Mouse (Mus musculus) urinary bladder, postnatal 0 days (tissue): ENCODE results near the gene Timm13. TPM values are rescaled to one million over a fixed set of nuclear protein-coding genes. Genes with fewer than 3 reads are reported as not detected.

Experiments used
- polyA plus RNA-seq: library from polyadenylated mRNA; unstranded; fragments of >200 nt; fragmentation: Nextera tagmentation; extraction: Ambion mirVana; gene quantifications from 2 replicates; pipeline ENCODE4 v1.2.1, GENCODE M21; 2015

Timm13 gene
- polyA plus RNA-seq: 186 and 200 TPM in 2 replicates

GRCm38 (mm10) chr10:80900318-80901247 lies at the start of gene Timm13:
TSS of gene Timm13 (minus strand) at chr10:80900969.

DNA sequence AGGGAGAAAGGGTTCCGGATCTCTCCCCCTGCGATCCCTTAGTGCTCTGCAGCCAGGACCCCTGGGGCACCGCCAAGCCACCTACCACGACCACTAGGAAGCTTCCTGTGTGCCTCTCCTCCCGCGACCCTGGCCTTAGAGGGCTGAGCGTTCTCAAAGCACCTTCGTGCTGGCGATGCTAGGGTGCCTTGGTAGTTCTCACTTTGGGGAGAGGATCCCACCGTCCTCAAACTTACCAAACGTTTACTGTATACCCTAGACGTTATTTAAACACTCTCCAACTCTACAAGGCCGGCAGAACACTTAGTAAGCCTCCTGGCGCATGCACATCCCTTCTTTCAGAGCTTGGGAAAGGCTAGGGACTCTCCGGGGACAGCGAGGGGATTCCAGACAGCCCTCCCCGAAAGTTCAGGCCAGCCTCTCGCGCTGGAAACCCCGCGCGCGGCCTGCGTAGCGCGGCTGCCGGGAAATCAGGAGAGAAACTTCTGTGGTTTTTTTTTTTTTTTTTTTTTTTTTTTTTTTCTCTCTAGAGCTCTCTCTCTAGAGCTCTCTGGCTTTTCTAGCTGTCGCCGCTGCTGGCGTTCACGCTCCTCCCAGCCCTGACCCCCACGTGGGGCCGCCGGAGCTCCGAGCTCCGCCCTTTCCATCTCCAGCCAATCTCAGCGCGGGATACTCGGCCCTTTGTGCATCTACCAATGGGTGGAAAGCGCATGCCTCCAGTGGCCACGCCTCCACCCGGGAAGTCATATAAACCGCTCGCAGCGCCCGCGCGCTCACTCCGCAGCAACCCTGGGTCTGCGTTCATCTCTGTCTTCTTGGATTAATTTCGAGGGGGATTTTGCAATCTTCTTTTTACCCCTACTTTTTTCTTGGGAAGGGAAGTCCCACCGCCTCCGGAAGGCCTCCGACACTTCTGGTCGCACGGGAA lies 28.8 kb upstream of the Timm13 start, which contains the start of gene Gadd45b:
Gadd45b (plus strand) TSS at position 775 of the 928 bp plus-strand sequence.

GRCm38 (mm10) chr10:80917779-80918434 lies 17.1 kb upstream of the Timm13 start, which contains the start of gene Lmnb2:
TSS of gene Lmnb2 (minus strand) at chr10:80918245.

GRCm38 (mm10) chr10:80871581-80871980 lies 29.2 kb downstream of the Timm13 start, which contains the start of gene Tmprss9:
TSS of gene Tmprss9 (plus strand) at chr10:80871848.

GRCm38 (mm10) chr10:80854913-80855748 lies 45.6 kb downstream of the Timm13 start, which contains the start of the genes Lsm7 and Sppl2b:
TSS of gene Lsm7 (minus strand) at chr10:80855209.
TSS of gene Sppl2b (plus strand) at chr10:80855275.

Other genes with a start within 250 kb of the Timm13 start
- gene Btbd2, start 243.9 kb downstream of the Timm13 start, polyA plus RNA-seq: 29.3 and 31.7 TPM in 2 replicates
- 40.8 and 44.3 TPM in 2 replicates for gene Mknk2, start 222.9 kb downstream of the Timm13 start, polyA plus RNA-seq
- gene Mob3a, start 199.0 kb downstream of the Timm13 start, polyA plus RNA-seq: 64.5 and 80.1 TPM in 2 replicates
- gene Izumo4, start 198.8 kb downstream of the Timm13 start, polyA plus RNA-seq: 16.9 and 19.6 TPM in 2 replicates
- 44.7 and 50.1 TPM in 2 replicates for gene Ap3d1, start 158.7 kb downstream of the Timm13 start, polyA plus RNA-seq
- 6.0 and 6.6 TPM in 2 replicates for gene Dot1l, start 145.8 kb downstream of the Timm13 start, polyA plus RNA-seq
- gene Sf3a2, start 102.8 kb downstream of the Timm13 start, polyA plus RNA-seq: 34.2 and 40.0 TPM in 2 replicates
- gene Plekhj1, start 102.3 kb downstream of the Timm13 start, polyA plus RNA-seq: 63.9 and 66.1 TPM in 2 replicates
- not detected in 2 replicates for gene Amh, start 95.7 kb downstream of the Timm13 start, polyA plus RNA-seq
- 2.2 and 2.9 TPM in 2 replicates for gene Jsrp1, start 87.5 kb downstream of the Timm13 start, polyA plus RNA-seq
- gene Oaz1, start 74.3 kb downstream of the Timm13 start, polyA plus RNA-seq: 1,130 and 1,319 TPM in 2 replicates
- gene Lingo3, start 56.9 kb downstream of the Timm13 start, polyA plus RNA-seq: not detected in 2 replicates
- 135 and 148 TPM in 2 replicates for gene Lsm7, start 45.8 kb downstream of the Timm13 start, polyA plus RNA-seq
- gene Sppl2b, start 45.7 kb downstream of the Timm13 start, polyA plus RNA-seq: 17.8 and 19.5 TPM in 2 replicates
- gene Tmprss9, start 29.1 kb downstream of the Timm13 start, polyA plus RNA-seq: not detected in 2 replicates
- 9.6 and 12.6 TPM in 2 replicates for gene Lmnb2, start 17.3 kb upstream of the Timm13 start, polyA plus RNA-seq
- gene Gadd45b, start 29.1 kb upstream of the Timm13 start, polyA plus RNA-seq: 28.6 and 36.3 TPM in 2 replicates
- gene Gng7, start 114.0 kb upstream of the Timm13 start, polyA plus RNA-seq: 1.3 and 1.6 TPM in 2 replicates
- gene Diras1, start 124.7 kb upstream of the Timm13 start, polyA plus RNA-seq: not detected in 2 replicates
- gene Slc39a3, start 136.5 kb upstream of the Timm13 start, polyA plus RNA-seq: 12.7 and 15.3 TPM in 2 replicates
- 90.7 and 98.9 TPM in 2 replicates for gene Sgta, start 159.2 kb upstream of the Timm13 start, polyA plus RNA-seq
- 18.4 and 19.0 TPM in 2 replicates for gene Thop1, start 169.1 kb upstream of the Timm13 start, polyA plus RNA-seq
- 0.74 and 1.0 TPM in 2 replicates for gene Creb3l3, start 197.9 kb upstream of the Timm13 start, polyA plus RNA-seq
- 118 and 119 TPM in 2 replicates for gene Map2k2, start 204.9 kb upstream of the Timm13 start, polyA plus RNA-seq
- gene Zbtb7a, start 234.3 kb upstream of the Timm13 start, polyA plus RNA-seq: 45.5 and 48.9 TPM in 2 replicates